Comparison of ENCODE assay signal across 22 mouse cellular contexts in genomic region chr2:118870601-118871000, GRCm38 (mm10).
"Had no signal": no experiment of that assay in that cellular context is flagged by ENCODE, and none has a peak within 500 bp of the region (broad histone marks: within the 10 kb centered on the region; RNA-seq: fewer than 3 reads in every experiment).

No protein-coding gene starts in this region.

- H3K9me3 ChIP-seq: intestine, embryonic 15.5 days; kidney, embryonic 15.5 days; limb, embryonic 10.5 days; limb, embryonic 13.5 days; liver, embryonic 12.5 days; liver, embryonic 15.5 days; midbrain, embryonic 12.5 days; midbrain, embryonic 15.5 days; neural tube, embryonic 12.5 days; neural tube, embryonic 15.5 days; stomach, embryonic 15.5 days had no signal

- H3K4me3 ChIP-seq: intestine, embryonic 15.5 days; kidney, embryonic 15.5 days; limb, embryonic 10.5 days; limb, embryonic 13.5 days; liver, embryonic 12.5 days; liver, embryonic 15.5 days; midbrain, embryonic 12.5 days; midbrain, embryonic 15.5 days; neural tube, embryonic 12.5 days; neural tube, embryonic 15.5 days; stomach, embryonic 15.5 days had no signal

- H3K27ac ChIP-seq: intestine, embryonic 15.5 days; kidney, embryonic 15.5 days; limb, embryonic 10.5 days; limb, embryonic 13.5 days; liver, embryonic 12.5 days; liver, embryonic 15.5 days; macrophage; midbrain, embryonic 12.5 days; midbrain, embryonic 15.5 days; neural tube, embryonic 12.5 days; neural tube, embryonic 15.5 days; stomach, embryonic 15.5 days had no signal

- H3K9ac ChIP-seq: intestine, embryonic 15.5 days; kidney, embryonic 15.5 days; limb, embryonic 13.5 days; liver, embryonic 12.5 days; liver, embryonic 15.5 days; midbrain, embryonic 12.5 days; midbrain, embryonic 15.5 days; neural tube, embryonic 12.5 days; neural tube, embryonic 15.5 days; stomach, embryonic 15.5 days had no signal

- ATAC-seq: intestine, embryonic 15.5 days; liver, embryonic 12.5 days; midbrain, embryonic 15.5 days had no signal

- H3K4me1 ChIP-seq: intestine, embryonic 15.5 days; kidney, embryonic 15.5 days; limb, embryonic 10.5 days; liver, embryonic 12.5 days; liver, embryonic 15.5 days; midbrain, embryonic 12.5 days; midbrain, embryonic 15.5 days; neural tube, embryonic 12.5 days; neural tube, embryonic 15.5 days had no signal

- H3K27me3 ChIP-seq: intestine, embryonic 15.5 days; kidney, embryonic 15.5 days; limb, embryonic 13.5 days; liver, embryonic 12.5 days; liver, embryonic 15.5 days; midbrain, embryonic 12.5 days; midbrain, embryonic 15.5 days; neural tube, embryonic 12.5 days; neural tube, embryonic 15.5 days; stomach, embryonic 15.5 days had no signal

- H3K36me3 ChIP-seq: intestine, embryonic 15.5 days; stomach, embryonic 15.5 days had no signal

- DNase-seq: kidney, adult 11 months; kidney, adult 8-10 months; kidney, postnatal 10 days; kidney, postnatal 36 days; liver; right cerebral cortex, postnatal 25 days; spleen, adult 18-20 months; thymus, adult 2 months; thymus, postnatal 14 days; thymus, postnatal 4 days had no signal

- H3K4me2 ChIP-seq: intestine, embryonic 15.5 days; kidney, embryonic 15.5 days; limb, embryonic 13.5 days; liver, embryonic 12.5 days; liver, embryonic 15.5 days; midbrain, embryonic 12.5 days; midbrain, embryonic 15.5 days; neural tube, embryonic 12.5 days; neural tube, embryonic 15.5 days; stomach, embryonic 15.5 days had no signal
